Mouse (Mus musculus) embryonic fibroblast, embryonic 13.5 days (primary cell): ENCODE data around the gene Tanc1.

ENCODE experiments used
- CTCF ChIP-seq: IDR thresholded peaks from 2 replicates; pipeline ENCODE4 v1.5.1; 2011; ENCODE audit warnings: mild to moderate bottlenecking, control low read depth, low read length, moderate library complexity, borderline replicate concordance; ENCODE audit not compliant: insufficient read depth
- POLR2A ChIP-seq: IDR thresholded peaks from 2 replicates; pipeline ENCODE4 v1.6.1; 2011; ENCODE audit warnings: low read depth, mild to moderate bottlenecking, control low read depth, low read length, moderate library complexity

DNA sequence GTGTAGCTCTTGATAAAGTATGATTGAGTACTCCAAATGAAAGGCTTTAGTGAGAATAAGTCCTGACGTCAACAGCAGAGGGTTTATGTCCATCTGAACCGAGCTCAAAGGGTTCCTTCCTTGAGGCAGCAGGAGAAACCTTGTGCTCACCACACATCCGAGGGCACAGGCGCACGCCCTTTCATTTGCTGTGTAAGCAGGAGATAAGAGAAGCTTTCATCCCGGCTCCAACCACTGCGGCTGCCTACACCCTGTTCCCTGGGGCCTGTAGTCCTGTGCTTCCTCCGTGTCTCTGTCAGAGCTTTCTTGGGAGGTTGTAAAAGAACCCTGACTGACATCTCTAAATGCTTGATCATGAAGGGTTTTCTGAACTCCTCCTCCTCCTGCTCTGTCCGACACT lies 181.5 kb downstream of the Tanc1 start:
- no peak for TF ChIP-seq CTCF
- TF ChIP-seq POLR2A = no peak
